Mouse (Mus musculus): ENCODE data around the gene Lkaaear1. TPM values are rescaled to one million over a fixed set of nuclear protein-coding genes. Genes with fewer than 3 reads are reported as not detected.

Lkaaear1 gene
- total RNA-seq (2017), result not detected in 3 replicates

DNA sequence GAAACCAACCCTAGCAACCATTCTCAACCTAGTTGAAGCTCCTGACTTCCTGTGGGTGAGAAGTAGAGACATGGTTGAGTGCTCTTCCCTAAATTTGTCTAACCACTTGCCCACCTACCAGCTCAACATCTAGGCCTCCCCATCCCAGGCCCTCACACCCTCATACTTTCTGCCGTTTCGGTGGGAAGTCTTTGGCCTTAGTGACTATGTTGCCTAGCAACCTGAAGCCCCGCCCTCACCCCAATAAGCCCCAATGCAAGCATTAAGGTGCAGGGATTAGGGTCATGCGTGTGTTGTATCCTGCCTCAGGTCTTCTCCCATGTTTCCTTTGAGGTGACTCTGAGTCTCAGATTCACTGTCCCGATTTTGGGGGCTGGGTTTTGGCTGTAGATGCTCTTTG lies at the start of gene Lkaaear1:
Lkaaear1 (minus strand) TSS at position 202 of the 400 bp plus-strand sequence.
- ATAC-seq (replicated peaks; ENCODE audit: insufficient number of reproducible peaks, low FRiP score, low TSS enrichment, poor library complexity, severe bottlenecking), result no peak

DNA sequence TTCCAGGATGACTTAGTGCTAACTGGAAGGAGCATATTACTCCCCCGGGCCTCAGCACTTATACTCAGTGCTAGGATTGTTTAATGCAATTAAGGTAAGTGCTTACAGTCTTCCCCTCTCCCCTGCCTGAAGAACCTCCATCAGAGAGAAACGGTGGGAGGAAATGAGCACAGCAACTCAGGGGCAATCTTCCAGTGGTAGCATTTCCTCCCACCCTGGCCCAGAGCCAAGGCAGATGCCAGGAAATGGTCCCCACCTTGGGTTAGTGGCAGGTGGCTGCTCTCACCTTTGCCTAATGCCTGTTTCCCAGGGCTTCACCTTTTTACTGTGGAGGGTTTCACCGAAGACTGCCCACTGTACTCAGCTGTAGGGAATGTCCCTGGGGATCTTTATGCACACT lies 31.8 kb upstream of the Lkaaear1 start:
- no peak for ATAC-seq (replicated peaks; ENCODE audit: insufficient number of reproducible peaks, low FRiP score, low TSS enrichment, poor library complexity, severe bottlenecking)

GRCm38 (mm10) chr2:181727659-181728262 lies 29.5 kb upstream of the Lkaaear1 start:
- no peak for ATAC-seq (replicated peaks; ENCODE audit: insufficient number of reproducible peaks, low FRiP score, low TSS enrichment, poor library complexity, severe bottlenecking)

DNA sequence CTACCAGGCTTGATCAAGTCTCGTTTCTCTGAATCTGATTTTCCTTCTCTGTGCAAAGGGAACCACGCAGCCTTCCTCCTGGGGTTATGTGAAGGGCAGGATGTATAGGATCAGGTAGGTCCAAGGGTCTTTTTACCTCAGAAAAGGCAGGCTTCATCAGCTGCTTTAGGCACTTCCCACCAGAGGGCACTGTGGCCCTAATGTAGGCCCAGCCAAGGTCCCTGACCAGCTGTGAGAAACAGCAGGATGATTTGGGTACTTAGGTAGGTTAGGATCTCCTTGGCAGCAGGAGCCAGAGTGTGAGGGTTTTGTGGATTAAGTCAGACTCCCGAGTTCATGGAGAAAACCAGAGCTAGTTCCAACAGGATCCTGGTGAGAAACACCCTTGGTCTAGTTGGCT lies 24.0 kb upstream of the Lkaaear1 start:
- no peak for ATAC-seq (replicated peaks; ENCODE audit: insufficient number of reproducible peaks, low FRiP score, low TSS enrichment, poor library complexity, severe bottlenecking)

DNA sequence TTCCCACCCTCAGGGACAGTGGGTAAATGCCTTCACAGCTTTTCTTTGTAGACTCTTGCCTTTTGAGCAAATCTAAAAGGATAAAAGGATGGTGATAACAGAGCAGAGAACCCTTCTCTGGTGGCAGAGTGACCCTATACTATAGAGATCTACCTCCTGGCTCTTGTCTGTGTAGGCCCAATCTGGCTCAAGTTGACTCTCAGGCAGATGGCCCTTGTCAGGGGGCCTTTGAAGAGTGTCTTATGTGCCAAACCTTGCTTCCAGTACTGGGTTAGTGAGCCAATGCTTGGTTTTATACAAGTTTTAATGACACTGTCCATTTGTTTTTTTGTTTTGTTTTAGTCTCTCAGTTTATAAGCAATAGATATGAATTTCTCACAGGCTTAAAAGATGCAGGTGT lies 23.0 kb upstream of the Lkaaear1 start:
- ATAC-seq (replicated peaks; ENCODE audit: insufficient number of reproducible peaks, low FRiP score, low TSS enrichment, poor library complexity, severe bottlenecking), result no peak

DNA sequence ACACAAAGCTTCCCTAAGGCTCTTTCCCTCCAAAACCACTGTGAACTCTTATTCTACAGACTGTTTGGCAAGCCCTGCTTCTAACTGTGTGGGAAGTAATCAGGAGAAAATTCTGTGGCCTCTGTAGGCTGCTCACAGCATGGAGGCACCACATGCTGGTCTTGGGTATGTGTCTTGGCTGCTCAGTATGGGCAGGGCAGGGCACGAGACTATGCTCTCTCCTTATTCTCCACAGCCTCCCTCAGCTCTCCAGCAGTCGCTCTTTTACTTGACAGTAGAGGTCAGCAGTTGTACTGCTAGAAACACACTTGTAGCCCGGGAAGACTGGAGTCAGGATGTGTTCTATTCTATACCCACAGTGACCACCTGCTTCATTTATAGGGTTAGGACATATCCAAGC lies 21.8 kb upstream of the Lkaaear1 start:
- no peak for ATAC-seq (replicated peaks; ENCODE audit: insufficient number of reproducible peaks, low FRiP score, low TSS enrichment, poor library complexity, severe bottlenecking)

GRCm38 (mm10) chr2:181716991-181717390 lies 18.7 kb upstream of the Lkaaear1 start:
- ATAC-seq (replicated peaks; ENCODE audit: insufficient number of reproducible peaks, low FRiP score, low TSS enrichment, poor library complexity, severe bottlenecking), result no peak

DNA sequence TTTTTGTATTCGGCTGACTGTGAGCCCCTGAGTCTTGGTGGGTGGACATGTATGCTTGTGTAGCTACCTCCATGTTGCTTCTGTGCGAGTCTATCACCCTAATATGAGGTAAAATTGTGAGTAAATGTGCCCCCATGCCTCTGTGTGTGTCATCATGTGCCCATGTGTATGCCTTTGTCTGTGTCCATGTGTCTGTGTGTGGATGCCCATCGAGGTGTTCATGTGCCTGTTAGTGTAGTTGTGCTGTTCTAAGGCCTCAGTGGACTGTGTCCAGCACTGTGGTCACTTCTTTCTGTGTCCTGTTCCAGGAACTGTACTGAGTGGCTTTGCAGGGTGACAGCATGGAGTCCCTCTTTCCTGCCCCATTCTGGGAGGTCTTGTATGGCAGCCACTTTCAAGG lies 17.1 kb upstream of the Lkaaear1 start:
- no peak for ATAC-seq (replicated peaks; ENCODE audit: insufficient number of reproducible peaks, low FRiP score, low TSS enrichment, poor library complexity, severe bottlenecking)

GRCm38 (mm10) chr2:181714903-181715326 lies 16.7 kb upstream of the Lkaaear1 start, which contains the start of gene Oprl1:
Gene Oprl1 (plus strand): TSS chr2:181715016.
- no peak for ATAC-seq (replicated peaks; ENCODE audit: insufficient number of reproducible peaks, low FRiP score, low TSS enrichment, poor library complexity, severe bottlenecking)

GRCm38 (mm10) chr2:181713749-181714148 lies 15.5 kb upstream of the Lkaaear1 start:
- ATAC-seq (replicated peaks; ENCODE audit: insufficient number of reproducible peaks, low FRiP score, low TSS enrichment, poor library complexity, severe bottlenecking), result no peak

DNA sequence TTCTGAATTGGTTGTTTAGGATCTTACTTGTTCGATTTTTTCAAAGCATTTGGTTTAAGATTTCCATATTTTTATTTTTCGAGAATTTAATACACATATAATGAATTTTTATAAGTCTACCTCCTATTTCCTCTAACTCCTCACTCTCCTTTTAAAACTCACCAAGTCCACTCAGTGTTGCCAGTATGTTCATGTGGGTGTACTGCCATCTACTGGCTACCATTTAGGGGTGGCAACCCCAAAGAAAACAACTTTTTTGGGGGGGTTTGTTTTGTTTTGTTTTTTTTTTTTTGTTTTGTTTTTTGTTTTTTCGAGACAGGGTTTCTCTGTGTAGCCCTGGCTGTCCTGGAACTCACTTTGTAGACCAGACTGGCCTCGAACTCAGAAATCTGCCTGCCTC lies 8.4 kb upstream of the Lkaaear1 start:
- ATAC-seq (replicated peaks; ENCODE audit: insufficient number of reproducible peaks, low FRiP score, low TSS enrichment, poor library complexity, severe bottlenecking), result peak; percentile 82

DNA sequence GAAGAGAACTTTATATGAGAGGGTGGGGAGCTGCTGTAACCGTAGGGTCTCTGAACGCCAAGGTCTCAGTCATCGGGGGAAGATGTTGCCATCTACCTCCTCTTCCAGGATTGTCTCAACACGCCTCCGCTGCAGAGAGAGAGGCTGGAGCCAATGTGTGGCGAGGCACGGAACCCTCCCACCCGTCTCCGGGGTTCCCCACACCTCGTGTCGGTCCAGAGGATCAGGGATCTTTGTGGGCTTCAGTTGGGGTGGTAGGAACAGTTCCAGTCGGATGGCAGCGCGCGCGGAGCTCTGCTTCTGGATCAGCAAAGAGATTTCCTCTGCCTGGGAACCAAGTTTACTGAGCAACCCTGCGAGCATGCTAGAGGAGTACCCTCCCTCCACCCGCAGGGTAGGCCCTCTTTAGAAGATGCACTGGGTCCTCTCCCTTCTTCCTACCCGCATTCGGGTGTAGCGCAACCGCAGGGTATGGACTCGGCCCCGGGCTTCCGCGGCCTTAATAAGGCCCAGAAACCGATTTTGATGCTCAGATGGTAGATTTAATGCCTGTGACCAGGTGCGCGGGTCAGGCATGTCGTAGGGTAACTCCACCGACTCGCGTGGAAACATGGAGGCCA lies 1.3 kb downstream of the Lkaaear1 start:
- no peak for ATAC-seq (replicated peaks; ENCODE audit: insufficient number of reproducible peaks, low FRiP score, low TSS enrichment, poor library complexity, severe bottlenecking)

GRCm38 (mm10) chr2:181695776-181696175 lies 2.5 kb downstream of the Lkaaear1 start:
- no peak for ATAC-seq (replicated peaks; ENCODE audit: insufficient number of reproducible peaks, low FRiP score, low TSS enrichment, poor library complexity, severe bottlenecking)

DNA sequence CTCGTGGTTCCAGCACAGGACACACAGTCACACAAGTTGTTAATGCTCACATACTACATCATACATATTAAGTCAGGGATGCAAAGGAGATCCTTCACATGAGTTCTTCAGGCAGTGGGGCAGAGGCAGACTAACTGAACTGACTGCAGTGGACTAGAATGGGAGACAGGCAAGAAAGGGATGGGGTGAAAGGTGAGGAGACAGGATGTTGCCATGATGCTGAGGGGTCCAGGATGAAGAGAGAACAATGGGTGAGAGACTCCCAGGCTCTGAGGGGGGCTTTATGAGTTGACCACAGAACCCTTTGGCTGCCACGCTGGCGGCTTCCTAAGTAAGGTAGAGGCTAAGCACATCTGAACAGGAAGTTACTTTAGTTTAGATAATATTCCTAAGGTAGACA lies 3.7 kb downstream of the Lkaaear1 start:
- ATAC-seq (replicated peaks; ENCODE audit: insufficient number of reproducible peaks, low FRiP score, low TSS enrichment, poor library complexity, severe bottlenecking), result no peak

GRCm38 (mm10) chr2:181693339-181694280 lies 4.6 kb downstream of the Lkaaear1 start, which contains the start of gene Rgs19:
Gene Rgs19 (minus strand): TSS chr2:181693977.
- peak; percentile 81 for ATAC-seq (replicated peaks; ENCODE audit: insufficient number of reproducible peaks, low FRiP score, low TSS enrichment, poor library complexity, severe bottlenecking)

DNA sequence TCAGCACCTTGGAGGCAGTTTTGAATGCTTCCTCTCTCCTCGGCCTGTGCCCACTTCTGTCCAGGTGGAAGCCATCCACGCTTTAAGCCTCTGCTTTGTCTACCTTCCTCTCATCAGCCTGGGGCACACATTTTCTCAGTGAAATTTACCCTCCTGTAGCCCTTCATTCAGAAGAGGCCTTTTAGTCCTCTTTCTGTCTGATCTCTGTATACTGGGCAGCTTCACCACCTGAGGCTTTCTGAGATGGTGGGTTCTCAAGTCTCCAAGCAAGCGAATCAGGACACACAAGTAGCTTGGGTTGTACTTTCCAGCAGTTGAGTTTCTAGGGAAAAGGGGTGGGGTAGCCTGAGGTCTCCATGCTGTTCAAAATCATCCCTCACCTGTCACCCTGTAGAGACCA lies 5.9 kb downstream of the Lkaaear1 start:
- ATAC-seq (replicated peaks; ENCODE audit: insufficient number of reproducible peaks, low FRiP score, low TSS enrichment, poor library complexity, severe bottlenecking), result no peak

- no peak; the same call in 1 of the 2 replicates for ATAC-seq (replicated peaks; ENCODE audit: insufficient number of reproducible peaks, low FRiP score, low TSS enrichment, poor library complexity, severe bottlenecking)
These were observed 6.7 kb downstream of the Lkaaear1 start for GRCm38 (mm10) chr2:181691571-181691970.

- no peak for ATAC-seq (replicated peaks; ENCODE audit: insufficient number of reproducible peaks, low FRiP score, low TSS enrichment, poor library complexity, severe bottlenecking)
These were observed 7.2 kb downstream of the Lkaaear1 start for GRCm38 (mm10) chr2:181691083-181691482.

- no peak for ATAC-seq (replicated peaks; ENCODE audit: insufficient number of reproducible peaks, low FRiP score, low TSS enrichment, poor library complexity, severe bottlenecking)
These were observed 8.6 kb downstream of the Lkaaear1 start for GRCm38 (mm10) chr2:181689466-181690160.
